Mouse (Mus musculus) left cerebral cortex, postnatal 36 days (tissue): ENCODE results near the gene Fpr-rs4. TPM values are rescaled to one million over a fixed set of nuclear protein-coding genes. Genes with fewer than 3 reads are reported as not detected.
"Not testable (repeated sequence)": the region's sequence is repeated elsewhere in the genome, so short reads cannot be mapped to it uniquely, and the experiment has no call there.

ENCODE experiments used
- DNase-seq, 2 experiments: peaks; one replicate each; pipeline ENCODE4 v3.0.0; 2021 to 2022; ENCODE audit warnings: low spot score in 2 of 2, mixed read lengths in 1 of 2
- intact Hi-C: fragments of 180-260 bp; cut with DNase I; formaldehyde crosslinking; loops from one replicate; pipeline ENCODE4 v1.15.1; 2025
- total RNA-seq, 2 experiments: library from RNA; stranded (reverse); gene quantifications; 2 replicates each; pipeline ENCODE4 v1.2.3; 2021

Gene Fpr-rs4
- total RNA-seq, result not detected

DNA sequence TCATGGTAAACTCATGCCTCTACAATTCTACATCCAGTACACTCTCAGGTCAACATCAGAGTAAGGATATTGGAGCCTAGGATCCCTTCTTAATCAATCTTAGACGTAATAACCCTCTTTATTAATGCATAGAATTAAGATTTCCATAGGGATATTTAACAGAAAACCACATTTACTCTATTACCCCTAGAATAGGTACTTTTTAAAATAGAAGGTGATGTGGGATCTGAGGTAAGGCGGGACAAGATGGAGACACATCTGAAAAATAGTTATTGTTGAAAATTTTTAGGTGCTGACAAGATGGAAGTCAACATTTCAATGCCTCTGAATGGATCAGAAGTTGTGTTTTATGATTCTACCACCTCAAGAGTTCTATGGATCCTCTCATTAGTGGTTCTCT, at the start of gene Fpr-rs4:
Gene Fpr-rs4, plus strand, starts transcription at position 301 of the 400 bp plus-strand sequence.
- intact Hi-C loops, result no loop called here
- DNase-seq, result no peak

DNA sequence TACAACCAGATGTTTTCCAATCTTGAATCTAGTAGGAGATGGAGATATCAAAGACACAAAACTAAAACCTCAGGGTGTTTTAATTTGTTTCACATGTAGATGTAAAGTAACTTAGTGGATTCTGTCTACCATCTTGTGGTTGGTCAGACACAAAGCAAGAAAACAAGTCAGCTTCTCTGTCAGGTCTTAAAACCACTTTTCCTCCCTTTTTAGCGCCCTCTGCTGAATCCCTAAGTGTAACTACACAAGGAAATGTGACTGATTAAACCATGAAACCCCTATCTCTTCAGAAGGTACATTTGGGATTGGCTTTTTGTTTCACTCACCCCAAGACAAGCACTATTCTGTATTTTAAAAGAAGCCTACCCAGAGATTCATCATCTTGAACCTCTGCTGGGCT, 48.1 kb upstream of the Fpr-rs4 start:
- DNase-seq, result no peak
- intact Hi-C loops, result no loop called here

DNA sequence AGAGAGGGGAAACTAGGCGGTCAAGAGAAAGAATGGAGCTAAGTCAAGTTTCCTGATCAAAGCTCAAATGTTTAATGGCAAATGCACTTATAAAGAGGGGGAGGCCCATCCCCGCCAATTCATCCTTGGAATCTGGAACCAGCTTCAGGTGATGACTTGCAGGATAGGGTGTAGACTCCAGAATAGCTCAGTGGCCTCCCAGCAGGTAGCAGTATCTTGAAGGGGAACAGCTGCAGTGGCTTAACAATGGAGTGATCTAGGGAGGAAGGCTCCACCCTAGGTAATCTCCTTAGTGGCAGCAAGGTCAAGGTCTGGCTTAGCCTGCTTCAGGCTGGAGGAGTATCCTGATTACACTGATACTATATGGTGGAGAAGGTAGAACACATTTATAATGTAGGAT, 40.3 kb upstream of the Fpr-rs4 start:
- DNase-seq, intact Hi-C loops: not testable (repeated sequence)

DNA sequence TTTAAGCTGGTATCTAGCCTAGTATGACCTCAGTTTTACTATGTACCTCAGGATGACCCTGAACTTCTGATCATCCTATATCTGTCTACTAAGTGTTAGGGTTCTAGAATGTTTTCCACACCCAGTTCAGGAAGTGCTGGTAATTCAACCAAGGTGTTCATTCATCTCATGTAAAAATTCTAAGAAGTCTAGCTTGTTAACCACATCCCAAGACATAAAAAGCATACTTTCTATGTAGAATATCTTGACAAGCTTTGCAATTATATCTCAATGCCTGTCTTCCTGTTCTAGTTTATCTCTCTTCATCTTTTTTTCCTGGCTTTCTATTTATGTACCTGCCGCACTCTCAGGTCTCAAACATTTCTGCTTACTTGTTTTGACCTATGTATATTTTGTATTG, 16.8 kb upstream of the Fpr-rs4 start:
- DNase-seq, result no peak
- intact Hi-C loops, result no loop called here

DNA sequence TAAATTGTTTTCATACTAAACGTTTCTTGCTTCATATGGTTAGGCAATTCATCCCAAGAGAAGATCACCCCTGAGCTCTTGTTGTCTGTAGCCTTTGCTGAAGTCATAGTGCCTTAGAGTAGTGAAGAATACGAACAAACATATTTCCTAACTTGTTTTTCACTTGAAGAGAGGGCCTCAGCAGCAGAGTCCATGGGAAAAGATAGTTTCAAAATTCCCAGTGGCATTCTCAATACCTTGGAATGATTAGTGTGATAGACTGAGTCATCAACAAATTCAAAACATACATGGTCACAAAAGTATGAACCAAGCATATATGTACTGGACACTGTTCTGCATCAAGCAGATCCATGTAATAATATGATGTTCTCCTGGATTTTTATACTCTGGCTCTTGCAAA, 27.6 kb downstream of the Fpr-rs4 start, which contains the start of gene Vmn2r124:
Gene Vmn2r124, plus strand, starts transcription at position 301 of the 400 bp plus-strand sequence.
- intact Hi-C loops, result no loop called here
- no peak for DNase-seq

Other genes with a start within 250 kb of the Fpr-rs4 start
- gene Spaca6, start 194.6 kb upstream of the Fpr-rs4 start, total RNA-seq, result 100 to 1,000 TPM in 1 of 2 experiments, 10 to 100 TPM in 1; 58.7 to 131 TPM
- under 1 TPM; 0.45 to 0.79 TPM for gene Has1, start 166.5 kb upstream of the Fpr-rs4 start, total RNA-seq
- not detected for gene Fpr1, start 137.8 kb upstream of the Fpr-rs4 start, total RNA-seq
- gene Fpr2, start 133.9 kb upstream of the Fpr-rs4 start, total RNA-seq, result not detected
- gene Fpr3, start 133.9 kb upstream of the Fpr-rs4 start, total RNA-seq, result not detected
- gene Vmn2r124, start 27.7 kb downstream of the Fpr-rs4 start, total RNA-seq, result under 1 TPM; 0.07 to 0.10 TPM
- not detected for gene Vmn2r91, start 63.3 kb downstream of the Fpr-rs4 start, total RNA-seq
- gene Vmn2r92, start 130.2 kb downstream of the Fpr-rs4 start, total RNA-seq, result not detected